Comparison of ENCODE assay signal across 8 mouse cellular contexts in genomic region chr8:94551471-94552422, GRCm38 (mm10). TPM values are rescaled to one million over a fixed set of nuclear protein-coding genes. Genes with fewer than 3 reads are reported as not detected.
DNase-seq lines count a peak whose midpoint lies in the region; ATAC-seq lines count a peak whose summit lies in the region.

No protein-coding gene starts in this region.

- peak; percentile 54 to 57 for DNase-seq in spleen, postnatal 36 days (ENCODE audit: low spot score in 2 of 2)
- no peak for DNase-seq in spleen, postnatal 4 days (ENCODE audit: low spot score in 2 of 2)
- peak; percentile 70 to 78 for DNase-seq in frontal cortex, postnatal 14 days (ENCODE audit: low spot score in 2 of 2)
- peak; percentile 69 to 78 for DNase-seq in left cerebral cortex, postnatal 25 days (ENCODE audit: low spot score in 2 of 2)
- DNase-seq in gastrocnemius, postnatal 4 days (ENCODE audit: low spot score in 2 of 2), result no peak
- no peak for DNase-seq in testis, postnatal 14 days (ENCODE audit: low spot score)
- DNase-seq in c-Kit-positive CD71-positive TER-119-positive erythroid progenitor cells, embryonic 14.5 days (ENCODE audit: low spot score), result no peak

- peak; percentile 11; the same call in 1 of the 2 replicates for ATAC-seq in neutrophil, adult 5-6 weeks (ENCODE audit: extremely low read depth, insufficient number of reproducible peaks, low FRiP score, poor library complexity, severe bottlenecking)

- intact Hi-C loops in left cerebral cortex, postnatal 25 days (cut with DNase I), result no loop called here

RNA-seq across cellular contexts. Expression of gene Cpne2, which starts 19.0 kb away (rescaled TPM):
- 10 to 100 TPM; 23.3 to 24.6 TPM for total RNA-seq in left cerebral cortex, postnatal 25 days (2021)
- 35.5 and 37.4 TPM in 2 replicates for total RNA-seq in neutrophil, adult 5-6 weeks (2017)
- total RNA-seq in gastrocnemius, postnatal 4 days (2021), result 10 to 100 TPM; 20.1 to 27.0 TPM

RNA-seq across cellular contexts. Expression of gene Rspry1, which starts 50.0 kb away (rescaled TPM):
- 10 to 100 TPM; 26.6 to 30.3 TPM for total RNA-seq in left cerebral cortex, postnatal 25 days (2021)
- 38.4 and 44.0 TPM in 2 replicates for total RNA-seq in neutrophil, adult 5-6 weeks (2017)
- 10 to 100 TPM; 20.2 to 22.7 TPM for total RNA-seq in gastrocnemius, postnatal 4 days (2021)

RNA-seq across cellular contexts. Expression of gene Fam192a, which starts 50.0 kb away (rescaled TPM):
- 10 to 100 TPM; 37.2 to 44.9 TPM for total RNA-seq in left cerebral cortex, postnatal 25 days (2021)
- total RNA-seq in neutrophil, adult 5-6 weeks (2017), result 87.2 and 119 TPM in 2 replicates
- total RNA-seq in gastrocnemius, postnatal 4 days (2021), result 10 to 100 TPM; 27.1 to 33.0 TPM

Comparison
In these comparisons a context has a peak if more than half of its experiments do, and no peak if none do; other contexts are left out.
1. DNase-seq: peak in spleen, postnatal 36 days (2 of 2), frontal cortex, postnatal 14 days (2 of 2) and left cerebral cortex, postnatal 25 days (2 of 2); none in spleen, postnatal 4 days (0 of 2), gastrocnemius, postnatal 4 days (0 of 2), testis, postnatal 14 days (single experiment) and c-Kit-positive CD71-positive TER-119-positive erythroid progenitor cells, embryonic 14.5 days (single experiment).